Mouse (Mus musculus) hindbrain, embryonic 14.5 days (tissue): ENCODE results near the gene Dnajb5. TPM values are rescaled to one million over a fixed set of nuclear protein-coding genes. Genes with fewer than 3 reads are reported as not detected.
"Not testable (repeated sequence)": the region's sequence is repeated elsewhere in the genome, so short reads cannot be mapped to it uniquely, and the experiment has no call there.

Experiments used
- ATAC-seq: fragments of 200-750 bp; cut with Nextera tagmentation; 2 replicates; pipeline ENCODE4 v1.8.0; 2017; ENCODE audit warnings: moderate number of reproducible peaks, mild to moderate bottlenecking, moderate TSS enrichment, moderate library complexity; ENCODE audit not compliant: low FRiP score
- DNase-seq: peaks from one replicate; pipeline ENCODE4 v3.0.0-alpha.2; 2015; ENCODE audit warnings: low spot score
- H3K27ac ChIP-seq: fragments of 300-500 bp; sonication (generic); 2 replicates; pipeline ENCODE4 v1.5.1; 2014; ENCODE audit warnings: mild to moderate bottlenecking, moderate library complexity
- H3K27me3 ChIP-seq: fragments of 300-500 bp; sonication (generic); 2 replicates; pipeline ENCODE4 v1.6.1; 2014; ENCODE audit warnings: mild to moderate bottlenecking, low read length, mixed read lengths; ENCODE audit not compliant: control insufficient read depth, insufficient read depth
- H3K36me3 ChIP-seq: fragments of 300-500 bp; sonication (generic); replicated peaks from 2 replicates; pipeline ENCODE4 v1.6.1; 2014; ENCODE audit not compliant: control insufficient read depth, insufficient read depth
- H3K4me1 ChIP-seq: fragments of 300-500 bp; sonication (generic); replicated peaks from 2 replicates; pipeline ENCODE4 v1.6.1; 2014; ENCODE audit warnings: antibody characterized with exemption, low read length, mixed read lengths; ENCODE audit not compliant: control insufficient read depth, insufficient read depth
- H3K4me2 ChIP-seq: fragments of 300-500 bp; sonication (generic); replicated peaks from 2 replicates; pipeline ENCODE4 v1.6.1; 2014; ENCODE audit warnings: mild to moderate bottlenecking, moderate library complexity
- H3K4me3 ChIP-seq: fragments of 300-500 bp; sonication (generic); replicated peaks from 2 replicates; pipeline ENCODE4 v1.5.1; 2014; ENCODE audit warnings: mild to moderate bottlenecking, low read length
- H3K9ac ChIP-seq: fragments of 300-500 bp; sonication (generic); 2 replicates; pipeline ENCODE4 v1.6.1; 2014
- H3K9me3 ChIP-seq: fragments of 300-500 bp; sonication (generic); 2 replicates; pipeline ENCODE4 v1.6.1; 2016; ENCODE audit warnings: low read length; ENCODE audit not compliant: control insufficient read depth
- WGBS: fragments of 180-500 bp; shearing (Covaris S2); extraction: QIAGEN DNeasy Blood & Tissue Kit; methylation state at CpG from one replicate; pipeline ENCODE4 v1.1.7; 2014; 5-methylcytosine and 5-hydroxymethylcytosine counted together
- polyA plus RNA-seq: library from polyadenylated mRNA; unstranded; fragments of >200 nt; fragmentation: Nextera tagmentation; extraction: Ambion mirVana; gene quantifications from 2 replicates; pipeline ENCODE4 v1.2.1, GENCODE M21; 2014

Gene Dnajb5
- polyA plus RNA-seq, 1 experiment from 2014 or later: 38.5 TPM

GRCm38 (mm10) chr4:42972952-42973351, 23.3 kb downstream of the Dnajb5 start:
- Histone ChIP-seq H3K27me3 (no peaks in the 10 kb centered on the region), H3K4me3 (no peak overlapping the region), H3K36me3 (peaks cover 9% of the 10 kb centered on the region), H3K9me3 (no peaks in the 10 kb centered on the region), H3K9ac (no peak overlapping the region), H3K4me2 (no peak overlapping the region), H3K4me1 (no peaks in the 10 kb centered on the region), H3K27ac (no peak overlapping the region)
- DNase-seq (no peak), ATAC-seq (no peak)
- 81% methylated on average over 4 of the region's 4 CpGs for WGBS

GRCm38 (mm10) chr4:42973868-42974267, 24.3 kb downstream of the Dnajb5 start:
- WGBS: 93% methylated on average over 5 of the region's 5 CpGs
- no peak for DNase-seq
- Histone ChIP-seq H3K4me2 (no peak overlapping the region), H3K36me3 (peaks cover 15% of the 10 kb centered on the region), H3K9me3 (no peaks in the 10 kb centered on the region), H3K4me1 (no peaks in the 10 kb centered on the region), H3K27me3 (no peaks in the 10 kb centered on the region), H3K9ac (no peak overlapping the region), H3K4me3 (no peak overlapping the region), H3K27ac (no peak overlapping the region)
- no peak for ATAC-seq

- Histone ChIP-seq H3K4me2 (no peak overlapping the region), H3K4me3 (no peak overlapping the region), H3K4me1 (no peaks in the 10 kb centered on the region), H3K36me3 (peaks cover 54% of the 10 kb centered on the region), H3K9ac (no peak overlapping the region), H3K9me3 (no peaks in the 10 kb centered on the region), H3K27me3 (no peaks in the 10 kb centered on the region), H3K27ac (no peak overlapping the region)
- ATAC-seq: no peak
- WGBS: 96% methylated on average over 4 of the region's 4 CpGs
- no peak for DNase-seq
These were observed 28.4 kb downstream of the Dnajb5 start for GRCm38 (mm10) chr4:42978062-42978461.

- ATAC-seq: not testable (repeated sequence)
These were observed 30.9 kb downstream of the Dnajb5 start for GRCm38 (mm10) chr4:42980467-42980866.

GRCm38 (mm10) chr4:42988296-42988695, 38.7 kb downstream of the Dnajb5 start:
- Histone ChIP-seq H3K4me1 (no peaks in the 10 kb centered on the region), H3K36me3 (peaks cover 99% of the 10 kb centered on the region), H3K4me2 (no peak overlapping the region), H3K9ac (no peak overlapping the region), H3K4me3 (no peak overlapping the region), H3K27me3 (no peaks in the 10 kb centered on the region), H3K27ac (no peak overlapping the region), H3K9me3 (no peaks in the 10 kb centered on the region)
- no peak for ATAC-seq
- no peak for DNase-seq
- 87% methylated on average over 1 of the region's 1 CpGs for WGBS

More at GRCm38 (mm10) chr4:42980467-42980866, 30.9 kb downstream of the Dnajb5 start:
- not testable (repeated sequence) for H3K4me2 ChIP-seq, H3K4me1 ChIP-seq, H3K9me3 ChIP-seq, H3K27me3 ChIP-seq, H3K9ac ChIP-seq, DNase-seq, H3K27ac ChIP-seq, H3K4me3 ChIP-seq
- WGBS: 94% methylated on average over 7 of the region's 8 CpGs
- peaks cover 74% of the 10 kb centered on the region for H3K36me3 ChIP-seq

- H3K9me3 ChIP-seq: no peaks in the 10 kb centered on the region
- H3K4me1 ChIP-seq: peaks cover 23% of the 10 kb centered on the region
- no peak overlapping the region for H3K27ac ChIP-seq
- no peaks in the 10 kb centered on the region for H3K27me3 ChIP-seq
- peak overlapping the region; percentile 79 for H3K4me2 ChIP-seq
- peak overlapping the region; percentile 87 for H3K4me3 ChIP-seq
- WGBS: 59% methylated on average over 2 of the region's 2 CpGs
- peak overlapping the region; percentile 91; the same call in 1 of the 2 replicates for H3K9ac ChIP-seq
- H3K36me3 ChIP-seq: peaks cover 32% of the 10 kb centered on the region
- DNase-seq: no peak
- no peak for ATAC-seq
These were observed 48.4 kb downstream of the Dnajb5 start for GRCm38 (mm10) chr4:42998022-42998421.

GRCm38 (mm10) chr4:42999451-43000140, 50.0 kb downstream of the Dnajb5 start:
- H3K27me3 ChIP-seq: no peaks in the 10 kb centered on the region
- peaks cover 23% of the 10 kb centered on the region for H3K4me1 ChIP-seq
- no peaks in the 10 kb centered on the region for H3K9me3 ChIP-seq
- peak overlapping the region; percentile 96 for H3K27ac ChIP-seq
- H3K9ac ChIP-seq: peak overlapping the region; percentile 91
- ATAC-seq (peak; percentile 73), DNase-seq (peak; percentile 52)
- H3K4me3 ChIP-seq: peak overlapping the region; percentile 87
- WGBS: under 1% methylated on average over 46 of the region's 51 CpGs
- peaks cover 16% of the 10 kb centered on the region for H3K36me3 ChIP-seq
- H3K4me2 ChIP-seq: peak overlapping the region; percentile 79

- DNase-seq (peak; percentile 98), ATAC-seq (peak; percentile 99)
- Histone ChIP-seq H3K4me3 (peak within 1 kb of the TSS; percentile 87), H3K4me2 (peak within 1 kb of the TSS; percentile 79), H3K4me1 (peaks cover 23% of the 10 kb centered on the region), H3K27ac (peak within 1 kb of the TSS; percentile 96), H3K9ac (peak within 1 kb of the TSS; percentile 91), H3K36me3 (peaks cover 13% of the 10 kb centered on the region)
- not testable (repeated sequence) for H3K9me3 ChIP-seq, H3K27me3 ChIP-seq
- under 1% methylated on average over 43 of the region's 56 CpGs for WGBS
These were observed 50.8 kb downstream of the Dnajb5 start, which contains the start of gene Vcp for GRCm38 (mm10) chr4:43000141-43000986. Gene Vcp, minus strand, starts transcription at chr4:43000507.

- Histone ChIP-seq H3K4me2 (no peak overlapping the region), H3K9me3 (no peaks in the 10 kb centered on the region), H3K27me3 (no peaks in the 10 kb centered on the region), H3K27ac (peak overlapping the region; percentile 90), H3K36me3 (0 out of 2 replicates have a peak, but pooled peaks cover 5% of the 10 kb centered on the region), H3K9ac (no peak overlapping the region), H3K4me3 (no peak overlapping the region), H3K4me1 (peaks cover 23% of the 10 kb centered on the region)
- ATAC-seq (no peak), DNase-seq (no peak)
- 95% methylated on average over 2 of the region's 2 CpGs for WGBS
These were observed 51.7 kb downstream of the Dnajb5 start for GRCm38 (mm10) chr4:43001272-43001671.
